Mouse (Mus musculus) R1 (cell line): ENCODE results near the gene Rps27.

Experiments
- DNase-seq: peaks from one replicate; pipeline ENCODE4 v3.0.0-alpha.2; 2018; ENCODE audit warnings: low read depth, low spot score

Gene Rps27

GRCm38 (mm10) chr3:90190859-90191510 lies 22.5 kb downstream of the Rps27 start:
- DNase-seq = peak; percentile 40

- DNase-seq = no peak
These were observed 29.9 kb downstream of the Rps27 start for GRCm38 (mm10) chr3:90183581-90183980.

GRCm38 (mm10) chr3:90179566-90179965 lies 33.9 kb downstream of the Rps27 start:
- no peak for DNase-seq
